Mouse (Mus musculus) cerebellum, postnatal 25 days (tissue): ENCODE measurements around the gene Dok3.

Experiments used
- DNase-seq, 2 experiments: peaks; one replicate each; pipeline ENCODE4 v3.0.0; 2021; ENCODE audit warnings: mixed read lengths in 2 of 2

The Dok3 gene

GRCm38 (mm10) chr13:55505810-55506209 lies 23.3 kb downstream of the Dok3 start:
- no peak for DNase-seq

- no peak for DNase-seq
Measured at GRCm38 (mm10) chr13:55504390-55504789, 24.7 kb downstream of the Dok3 start.

- DNase-seq: no peak
Measured at GRCm38 (mm10) chr13:55502405-55502804, 26.7 kb downstream of the Dok3 start.

- no peak for DNase-seq
Measured at GRCm38 (mm10) chr13:55500575-55500974, 28.5 kb downstream of the Dok3 start.

- DNase-seq: no peak
Measured at GRCm38 (mm10) chr13:55498906-55499305, 30.2 kb downstream of the Dok3 start.

- no peak for DNase-seq
Measured at GRCm38 (mm10) chr13:55496661-55497060, 32.4 kb downstream of the Dok3 start.

GRCm38 (mm10) chr13:55495702-55496101 lies 33.4 kb downstream of the Dok3 start:
- no peak for DNase-seq

- DNase-seq: peak; percentile 84 to 88
Measured at GRCm38 (mm10) chr13:55494883-55495621, 34.0 kb downstream of the Dok3 start.

- DNase-seq: no peak
Measured at GRCm38 (mm10) chr13:55494257-55494656, 34.8 kb downstream of the Dok3 start.

GRCm38 (mm10) chr13:55487578-55488498 lies 41.3 kb downstream of the Dok3 start, which contains the start of gene Dbn1:
Dbn1 (minus strand) TSS chr13:55488111.
- peak in 1 of 2 experiments; percentile 62 for DNase-seq

- DNase-seq: peak in 1 of 2 experiments; percentile 54
Measured at GRCm38 (mm10) chr13:55486916-55487577, 42.0 kb downstream of the Dok3 start.

- peak in 1 of 2 experiments; percentile 47 for DNase-seq
Measured at GRCm38 (mm10) chr13:55486029-55486794, 42.9 kb downstream of the Dok3 start.

- no peak for DNase-seq
Measured at GRCm38 (mm10) chr13:55484520-55485088, 44.5 kb downstream of the Dok3 start.

- DNase-seq: peak; percentile 32 to 42
Measured at GRCm38 (mm10) chr13:55483593-55483992, 45.5 kb downstream of the Dok3 start.

GRCm38 (mm10) chr13:55483071-55483470 lies 46.0 kb downstream of the Dok3 start:
- DNase-seq: no peak

- no peak for DNase-seq
Measured at GRCm38 (mm10) chr13:55482542-55482941, 46.6 kb downstream of the Dok3 start.

GRCm38 (mm10) chr13:55479929-55480328 lies 49.2 kb downstream of the Dok3 start:
- no peak for DNase-seq

- no peak for DNase-seq
Measured at GRCm38 (mm10) chr13:55479008-55479407, 50.1 kb downstream of the Dok3 start.

- DNase-seq: peak in 1 of 2 experiments; percentile 58
Measured at GRCm38 (mm10) chr13:55478036-55478435, 51.1 kb downstream of the Dok3 start.

- DNase-seq: no peak
Measured at GRCm38 (mm10) chr13:55477492-55477891, 51.6 kb downstream of the Dok3 start.

GRCm38 (mm10) chr13:55476256-55476655 lies 52.8 kb downstream of the Dok3 start:
- DNase-seq: no peak

- no peak for DNase-seq
Measured at GRCm38 (mm10) chr13:55475750-55476149, 53.3 kb downstream of the Dok3 start.
